Mouse (Mus musculus) forebrain, embryonic 14.5 days (tissue): ENCODE measurements around the gene Tnfrsf13b. TPM values are rescaled to one million over a fixed set of nuclear protein-coding genes. Genes with fewer than 3 reads are reported as not detected.

Experiments used
- ATAC-seq: fragments of 200-750 bp; cut with Nextera tagmentation; 2 replicates; pipeline ENCODE4 v1.8.0; 2017; ENCODE audit warnings: mild to moderate bottlenecking, moderate library complexity
- DNase-seq: peaks from one replicate; pipeline ENCODE4 v3.0.0-alpha.2; 2015; ENCODE audit warnings: low spot score
- H3K27ac ChIP-seq: fragments of 300-500 bp; sonication (generic); 2 replicates; pipeline ENCODE4 v1.5.1; 2014; ENCODE audit warnings: low read depth, mild to moderate bottlenecking, control low read depth, low read length, moderate library complexity
- H3K27me3 ChIP-seq: fragments of 300-500 bp; sonication (generic); replicated peaks from 2 replicates; pipeline ENCODE4 v1.6.1; 2014; ENCODE audit warnings: low read length, control low read depth, mixed read lengths; ENCODE audit not compliant: control insufficient read depth, insufficient read depth
- H3K36me3 ChIP-seq: fragments of 300-500 bp; sonication (generic); 2 replicates; pipeline ENCODE4 v1.6.1; 2014; ENCODE audit warnings: low read length, control low read depth; ENCODE audit not compliant: control insufficient read depth, insufficient read depth
- H3K4me1 ChIP-seq: fragments of 300-500 bp; sonication (generic); 2 replicates; pipeline ENCODE4 v1.6.1; 2014; ENCODE audit warnings: antibody characterized with exemption, low read length, control low read depth; ENCODE audit not compliant: control insufficient read depth, insufficient read depth
- H3K4me2 ChIP-seq: fragments of 300-500 bp; sonication (generic); 2 replicates; pipeline ENCODE4 v1.6.1; 2014; ENCODE audit warnings: mild to moderate bottlenecking, control low read depth, low read length
- H3K4me3 ChIP-seq: fragments of 300-500 bp; sonication (generic); 2 replicates; pipeline ENCODE4 v1.5.1; 2014; ENCODE audit warnings: low read depth, low read length, control low read depth
- H3K9ac ChIP-seq: fragments of 300-500 bp; sonication (generic); 2 replicates; pipeline ENCODE4 v1.6.1; 2014; ENCODE audit warnings: mild to moderate bottlenecking, low read length, control low read depth, moderate library complexity
- H3K9me3 ChIP-seq: fragments of 300-500 bp; sonication (generic); replicated peaks from 2 replicates; pipeline ENCODE4 v1.6.1; 2016; ENCODE audit warnings: low read length, control low read depth, mixed read lengths; ENCODE audit not compliant: control insufficient read depth
- WGBS: fragments of 180-500 bp; shearing (Covaris S2); extraction: QIAGEN DNeasy Blood & Tissue Kit; methylation state at CpG from one replicate; pipeline ENCODE4 v1.1.7; 2014; 5-methylcytosine and 5-hydroxymethylcytosine counted together
- polyA plus RNA-seq: library from polyadenylated mRNA; unstranded; fragments of >200 nt; fragmentation: Nextera tagmentation; extraction: Ambion mirVana; gene quantifications from 2 replicates; pipeline ENCODE4 v1.2.1, GENCODE M21; 2014

Gene Tnfrsf13b
- polyA plus RNA-seq, 1 experiment from 2014 or later = 1.2 TPM

DNA sequence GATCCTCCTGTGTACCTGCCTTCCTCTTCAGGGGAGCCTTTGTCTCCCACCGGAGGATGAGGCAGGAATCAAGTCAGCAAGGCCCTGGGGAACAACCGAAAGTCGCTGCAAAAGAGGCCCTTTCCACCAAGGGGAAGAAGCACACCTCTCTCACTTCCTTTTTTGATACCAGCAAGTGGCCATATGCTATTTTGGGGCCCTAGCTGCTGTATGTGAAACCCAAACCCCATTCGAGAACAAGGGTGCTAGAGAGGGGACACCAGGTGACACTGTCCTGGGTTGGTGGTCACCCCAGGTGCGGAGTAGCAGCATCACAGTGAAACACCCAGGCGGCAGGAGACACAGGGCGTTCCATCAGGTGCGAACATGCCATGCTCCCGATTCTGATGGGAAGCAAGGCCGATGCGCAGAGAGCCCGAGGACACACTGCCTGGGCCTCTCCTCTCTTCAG lies 17.6 kb upstream of the Tnfrsf13b start:
- H3K36me3 ChIP-seq = no peaks in the 10 kb centered on the region
- no peak for ATAC-seq
- 89% methylated on average over 12 of the region's 12 CpGs for WGBS

DNA sequence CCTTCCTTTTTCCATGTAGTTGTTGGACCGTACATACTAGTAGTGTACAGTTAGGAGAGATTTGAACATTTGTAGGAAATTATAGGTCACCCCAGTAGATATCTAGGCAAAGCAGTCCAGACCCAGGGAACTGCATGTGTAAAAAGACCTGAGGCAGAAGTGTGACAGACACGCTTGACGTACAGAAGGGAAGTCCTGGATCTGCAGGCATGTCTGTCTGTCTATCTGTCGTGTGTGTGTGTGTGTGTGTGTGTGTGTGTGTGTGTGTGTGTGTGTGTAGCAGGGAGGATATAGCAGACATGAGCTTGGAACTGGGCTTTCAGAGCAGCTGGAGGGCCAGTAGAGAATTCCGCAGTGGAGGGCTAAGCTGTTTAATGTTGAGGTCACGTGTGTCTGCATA lies 16.8 kb upstream of the Tnfrsf13b start:
- H3K36me3 ChIP-seq = no peaks in the 10 kb centered on the region
- no peaks in the 10 kb centered on the region for H3K9me3 ChIP-seq
- WGBS = 86% methylated on average over 6 of the region's 6 CpGs

More for the DNA sequence above, 17.6 kb upstream of the Tnfrsf13b start:
- H3K4me1 ChIP-seq = no peaks in the 10 kb centered on the region
- H3K27ac ChIP-seq = no peak overlapping the region
- no peaks in the 10 kb centered on the region for H3K9me3 ChIP-seq
- no peak overlapping the region for H3K4me2 ChIP-seq
- H3K27me3 ChIP-seq = no peaks in the 10 kb centered on the region
- no peak overlapping the region for H3K9ac ChIP-seq
- H3K4me3 ChIP-seq = no peak overlapping the region
- DNase-seq = no peak

DNA sequence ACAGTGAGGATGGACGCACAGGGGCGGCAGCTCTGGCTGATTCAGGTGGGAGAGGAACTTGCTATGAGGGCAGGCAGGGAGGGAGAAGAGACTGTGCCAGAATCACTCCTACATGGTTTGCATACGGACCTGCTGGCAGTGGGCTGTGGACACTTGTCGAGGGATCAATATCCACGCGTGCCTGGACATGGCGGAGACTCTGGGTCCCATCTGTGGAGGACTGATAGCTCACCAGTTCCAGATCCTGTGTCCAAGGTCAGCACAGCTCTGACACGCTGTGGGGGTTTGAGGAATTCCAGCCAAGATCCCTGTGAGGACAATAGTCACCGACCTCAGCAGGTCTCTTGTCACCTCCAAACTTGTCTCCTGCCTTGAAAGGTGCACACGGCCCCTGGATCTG lies 16.4 kb upstream of the Tnfrsf13b start:
- Histone ChIP-seq H3K9ac (no peak overlapping the region), H3K27ac (no peak overlapping the region), H3K4me2 (no peak overlapping the region), H3K36me3 (no peaks in the 10 kb centered on the region), H3K27me3 (no peaks in the 10 kb centered on the region), H3K9me3 (no peaks in the 10 kb centered on the region), H3K4me1 (no peaks in the 10 kb centered on the region), H3K4me3 (no peak overlapping the region)
- ATAC-seq (no peak), DNase-seq (no peak)
- 87% methylated on average over 10 of the region's 10 CpGs for WGBS

More for the DNA sequence above, 16.8 kb upstream of the Tnfrsf13b start:
- Histone ChIP-seq H3K4me1 (no peaks in the 10 kb centered on the region), H3K4me2 (no peak overlapping the region), H3K27ac (no peak overlapping the region), H3K9ac (no peak overlapping the region), H3K27me3 (no peaks in the 10 kb centered on the region), H3K4me3 (no peak overlapping the region)
- ATAC-seq (no peak), DNase-seq (no peak)

- Histone ChIP-seq H3K4me3 (no peak overlapping the region), H3K36me3 (no peaks in the 10 kb centered on the region), H3K9me3 (no peaks in the 10 kb centered on the region), H3K9ac (no peak overlapping the region), H3K4me1 (no peaks in the 10 kb centered on the region), H3K4me2 (no peak overlapping the region), H3K27me3 (no peaks in the 10 kb centered on the region), H3K27ac (no peak overlapping the region)
- DNase-seq = no peak
- ATAC-seq = no peak
- 32% methylated on average over 1 of the region's 1 CpGs for WGBS
These were observed 15.6 kb upstream of the Tnfrsf13b start for GRCm38 (mm10) chr11:61110928-61111327.

- Histone ChIP-seq H3K36me3 (no peaks in the 10 kb centered on the region), H3K4me2 (no peak overlapping the region), H3K27ac (no peak overlapping the region), H3K4me1 (no peaks in the 10 kb centered on the region), H3K27me3 (no peaks in the 10 kb centered on the region), H3K9me3 (no peaks in the 10 kb centered on the region), H3K4me3 (no peak overlapping the region), H3K9ac (no peak overlapping the region)
- ATAC-seq (no peak), DNase-seq (no peak)
- WGBS = 95% methylated on average over 4 of the region's 4 CpGs
These were observed 15.1 kb upstream of the Tnfrsf13b start for GRCm38 (mm10) chr11:61111472-61111871.

DNA sequence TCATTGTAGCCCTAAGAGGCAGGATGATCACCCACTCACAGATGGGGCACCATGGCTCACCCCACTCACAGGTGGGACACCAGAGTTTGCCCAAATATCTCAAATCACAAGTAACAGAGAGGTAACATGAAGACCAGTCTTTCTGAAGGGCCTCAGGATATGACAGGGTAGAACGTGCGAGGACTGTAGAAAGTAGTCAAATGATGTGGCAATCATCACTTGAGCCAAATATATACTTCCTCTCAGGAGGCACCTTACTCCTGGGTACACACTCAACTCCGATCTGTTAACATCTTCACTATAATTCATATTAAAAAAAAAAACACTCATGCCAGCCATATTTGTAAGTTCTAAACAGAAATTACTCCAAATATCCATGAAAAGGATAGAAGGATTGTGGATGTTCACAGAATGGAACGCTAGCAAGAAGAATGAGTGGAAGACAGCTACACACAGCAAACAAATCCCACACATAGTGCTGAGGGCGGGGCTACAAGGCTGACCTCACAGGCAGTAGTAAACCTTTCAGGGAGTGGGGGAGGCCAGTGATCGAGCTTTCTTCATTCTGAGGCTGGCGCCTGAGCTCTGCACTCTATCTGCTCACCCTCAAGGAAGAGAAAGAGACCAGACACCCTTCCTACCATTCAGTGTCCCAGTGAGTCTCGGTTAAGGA lies 14.1 kb upstream of the Tnfrsf13b start:
- Histone ChIP-seq H3K27me3 (no peaks in the 10 kb centered on the region), H3K9me3 (no peaks in the 10 kb centered on the region), H3K27ac (no peak overlapping the region), H3K36me3 (no peaks in the 10 kb centered on the region), H3K4me3 (no peak overlapping the region), H3K4me2 (no peak overlapping the region), H3K4me1 (no peaks in the 10 kb centered on the region), H3K9ac (no peak overlapping the region)
- 88% methylated on average over 8 of the region's 8 CpGs for WGBS
- DNase-seq = no peak
- no peak for ATAC-seq

DNA sequence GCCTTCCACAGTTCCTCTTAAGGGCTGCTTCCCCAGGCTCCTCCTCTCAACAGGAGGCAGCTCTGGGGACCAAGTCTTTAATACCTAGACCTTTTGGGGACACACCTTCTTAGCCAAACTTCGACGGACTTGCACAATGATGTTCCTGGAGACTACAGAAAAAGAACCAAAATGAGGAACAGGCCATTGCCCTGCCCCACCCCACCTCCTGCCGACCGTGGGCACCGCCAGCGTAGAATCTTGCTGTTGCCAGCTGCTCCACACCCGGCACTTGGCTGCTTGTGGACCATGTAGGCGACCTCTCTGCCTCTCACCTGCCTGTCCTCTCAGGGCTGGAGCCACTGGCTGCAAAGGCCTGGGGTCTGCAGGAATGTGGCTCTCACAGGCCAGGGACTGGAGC lies 10.3 kb upstream of the Tnfrsf13b start:
- Histone ChIP-seq H3K4me2 (no peak overlapping the region), H3K27ac (no peak overlapping the region), H3K4me3 (no peak overlapping the region), H3K4me1 (no peaks in the 10 kb centered on the region), H3K9me3 (no peaks in the 10 kb centered on the region; the same call in 1 of the 2 replicates), H3K27me3 (no peaks in the 10 kb centered on the region), H3K36me3 (no peaks in the 10 kb centered on the region), H3K9ac (no peak overlapping the region)
- ATAC-seq (no peak), DNase-seq (no peak)
- 71% methylated on average over 8 of the region's 8 CpGs for WGBS

DNA sequence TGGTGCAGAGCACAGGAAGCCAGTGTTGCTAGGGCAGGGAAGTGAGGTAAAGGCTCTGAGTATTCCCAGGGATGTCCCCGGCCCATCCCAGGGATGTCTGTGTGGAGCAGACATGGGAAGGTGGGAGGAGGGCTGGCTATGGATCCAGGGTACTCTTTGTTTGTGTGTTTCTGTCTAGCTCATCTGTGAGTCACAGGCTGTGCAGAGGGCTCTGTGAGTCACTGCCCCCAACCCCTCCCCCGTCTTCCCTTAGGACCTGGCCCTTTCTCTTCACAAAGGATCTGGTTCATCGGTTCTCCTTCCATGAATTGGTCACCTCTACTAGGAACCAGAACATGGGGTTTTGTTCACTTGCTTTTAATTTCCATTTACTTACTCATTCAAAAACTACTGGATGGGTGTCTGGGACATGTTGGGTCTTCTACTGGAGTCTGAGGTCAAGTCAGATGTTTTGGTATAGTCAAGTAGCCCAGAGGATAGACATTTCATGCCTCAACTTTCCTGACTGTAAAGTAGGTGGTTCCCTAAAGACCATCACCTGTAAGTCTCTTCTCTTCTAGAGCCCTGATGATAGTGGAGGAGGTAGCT lies 6.5 kb upstream of the Tnfrsf13b start:
- ATAC-seq (no peak), DNase-seq (no peak)
- Histone ChIP-seq H3K4me3 (no peak overlapping the region), H3K4me2 (no peak overlapping the region), H3K9ac (no peak overlapping the region), H3K27ac (no peak overlapping the region), H3K27me3 (no peaks in the 10 kb centered on the region), H3K36me3 (no peaks in the 10 kb centered on the region), H3K4me1 (no peaks in the 10 kb centered on the region), H3K9me3 (no peaks in the 10 kb centered on the region; the same call in 1 of the 2 replicates)
- 95% methylated on average over 3 of the region's 3 CpGs for WGBS

DNA sequence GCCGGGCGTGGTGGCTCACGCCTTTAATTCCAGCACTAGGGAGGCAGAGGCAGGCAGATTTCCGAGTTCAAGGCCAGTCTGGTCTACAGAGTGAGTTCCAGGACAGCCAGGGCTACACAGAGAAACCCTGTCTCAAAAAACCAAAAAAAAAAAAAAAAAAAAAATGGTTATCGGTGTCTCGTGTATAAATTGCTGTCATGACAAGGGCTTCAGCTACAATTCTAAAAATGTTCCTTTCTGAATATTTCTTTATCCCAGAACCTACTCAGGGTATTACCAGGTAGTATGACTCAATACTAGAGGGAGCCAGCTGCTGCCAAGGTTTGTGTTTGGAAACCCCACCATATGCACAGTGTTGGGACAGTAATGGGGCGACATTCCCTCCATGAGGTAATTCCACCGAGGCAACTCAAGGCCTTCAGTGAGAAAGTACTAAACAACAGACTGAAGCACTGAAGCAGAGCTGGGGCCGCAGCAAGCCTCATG lies 4.2 kb upstream of the Tnfrsf13b start:
- no peak for ATAC-seq
- no peaks in the 10 kb centered on the region for H3K4me1 ChIP-seq
- H3K4me2 ChIP-seq = no peak overlapping the region
- no peak for DNase-seq
- no peak overlapping the region for H3K9ac ChIP-seq
- H3K27me3 ChIP-seq = no peaks in the 10 kb centered on the region
- H3K36me3 ChIP-seq = no peaks in the 10 kb centered on the region
- H3K27ac ChIP-seq = no peak overlapping the region
- H3K4me3 ChIP-seq = no peak overlapping the region
- 88% methylated on average over 9 of the region's 9 CpGs for WGBS
- no peaks in the 10 kb centered on the region; the same call in 1 of the 2 replicates for H3K9me3 ChIP-seq
